Mouse (Mus musculus): ENCODE measurements around the gene Cacybp.

Cacybp gene

GRCm38 (mm10) chr1:160153480-160153879 lies 59.2 kb downstream of the Cacybp start, which contains the start of gene Tnn:
Tnn (minus strand) TSS chr1:160153580.
- ChIA-PET POLR2A (no interaction called here), CTCF (no interaction called here)
